Mouse (Mus musculus): ENCODE measurements around the gene Fhit. TPM values are rescaled to one million over a fixed set of nuclear protein-coding genes. Genes with fewer than 3 reads are reported as not detected.

Gene Fhit
- polyA plus RNA-seq, 1 experiment from 2014 or later = 6.7 TPM

- H3K27ac ChIP-seq (replicated peaks) = no peak overlapping the region
- H3K4me3 ChIP-seq = no peak overlapping the region
- no peaks in the 10 kb centered on the region for H3K4me1 ChIP-seq
- H3K9me3 ChIP-seq = no peaks in the 10 kb centered on the region
- no peak overlapping the region for H3K9ac ChIP-seq (replicated peaks)
- H3K27me3 ChIP-seq = no peaks in the 10 kb centered on the region
- H3K36me3 ChIP-seq = no peaks in the 10 kb centered on the region
- ATAC-seq (ENCODE audit: low FRiP score, low read depth) = no peak
- WGBS = 62% methylated on average over 1 of the region's 1 CpGs
- no peak overlapping the region for H3K4me2 ChIP-seq (replicated peaks)
These were observed 1503.4 kb downstream of the Fhit start for GRCm38 (mm10) chr14:9658445-9658844.

- Histone ChIP-seq H3K27me3 (peaks cover 7% of the 10 kb centered on the region; the same call in 1 of the 2 replicates), H3K4me1 (no peaks in the 10 kb centered on the region), H3K27ac (replicated peaks) (no peak overlapping the region), H3K9me3 (no peaks in the 10 kb centered on the region), H3K4me3 (no peak overlapping the region), H3K9ac (replicated peaks) (no peak overlapping the region), H3K4me2 (replicated peaks) (no peak overlapping the region), H3K36me3 (no peaks in the 10 kb centered on the region)
- no peak for ATAC-seq (ENCODE audit: low FRiP score, low read depth)
- 48% methylated on average over 1 of the region's 1 CpGs for WGBS
These were observed 1510.4 kb downstream of the Fhit start for GRCm38 (mm10) chr14:9651417-9651816.

GRCm38 (mm10) chr14:9648416-9648815 lies 1513.4 kb downstream of the Fhit start:
- 96% methylated on average over 1 of the region's 1 CpGs for WGBS
- ATAC-seq (ENCODE audit: low FRiP score, low read depth) = no peak
- Histone ChIP-seq H3K4me3 (no peak overlapping the region), H3K9ac (replicated peaks) (no peak overlapping the region), H3K9me3 (no peaks in the 10 kb centered on the region), H3K4me2 (replicated peaks) (no peak overlapping the region), H3K36me3 (no peaks in the 10 kb centered on the region), H3K27ac (replicated peaks) (no peak overlapping the region), H3K4me1 (peaks cover 14% of the 10 kb centered on the region; the same call in 1 of the 2 replicates), H3K27me3 (peaks cover 7% of the 10 kb centered on the region; the same call in 1 of the 2 replicates)

GRCm38 (mm10) chr14:9646233-9646632 lies 1515.6 kb downstream of the Fhit start:
- H3K9me3 ChIP-seq = no peaks in the 10 kb centered on the region
- peaks cover 7% of the 10 kb centered on the region; the same call in 1 of the 2 replicates for H3K27me3 ChIP-seq
- ATAC-seq (ENCODE audit: low FRiP score, low read depth) = no peak
- WGBS = 90% methylated on average over 7 of the region's 7 CpGs
- no peak overlapping the region for H3K4me3 ChIP-seq
- no peak overlapping the region for H3K4me2 ChIP-seq (replicated peaks)
- no peaks in the 10 kb centered on the region for H3K36me3 ChIP-seq
- peaks cover 27% of the 10 kb centered on the region for H3K4me1 ChIP-seq
- no peak overlapping the region for H3K27ac ChIP-seq (replicated peaks)
- no peak overlapping the region for H3K9ac ChIP-seq (replicated peaks)

GRCm38 (mm10) chr14:9644216-9645166 lies 1517.3 kb downstream of the Fhit start:
- 37% methylated on average over 9 of the region's 9 CpGs for WGBS
- Histone ChIP-seq H3K4me2 (replicated peaks) (no peak overlapping the region), H3K9ac (replicated peaks) (no peak overlapping the region), H3K27me3 (peaks cover 7% of the 10 kb centered on the region; the same call in 1 of the 2 replicates), H3K4me3 (no peak overlapping the region), H3K27ac (replicated peaks) (no peak overlapping the region), H3K9me3 (no peaks in the 10 kb centered on the region), H3K36me3 (no peaks in the 10 kb centered on the region), H3K4me1 (peaks cover 27% of the 10 kb centered on the region)
- 0 out of 2 replicates have a peak, but pooled peaks have one; percentile 14 for ATAC-seq (ENCODE audit: low FRiP score, low read depth)

GRCm38 (mm10) chr14:9643700-9644099 lies 1518.1 kb downstream of the Fhit start:
- no peaks in the 10 kb centered on the region for H3K36me3 ChIP-seq
- no peak overlapping the region for H3K27ac ChIP-seq (replicated peaks)
- H3K4me2 ChIP-seq (replicated peaks) = no peak overlapping the region
- peaks cover 27% of the 10 kb centered on the region for H3K4me1 ChIP-seq
- peak; percentile 42 for ATAC-seq (ENCODE audit: low FRiP score, low read depth)
- no peak overlapping the region for H3K4me3 ChIP-seq
- no peaks in the 10 kb centered on the region for H3K9me3 ChIP-seq
- H3K27me3 ChIP-seq = peaks cover 13% of the 10 kb centered on the region; the same call in 1 of the 2 replicates
- H3K9ac ChIP-seq (replicated peaks) = no peak overlapping the region
- WGBS = 53% methylated on average over 7 of the region's 7 CpGs

GRCm38 (mm10) chr14:9642628-9643027 lies 1519.2 kb downstream of the Fhit start:
- H3K4me2 ChIP-seq (replicated peaks) = no peak overlapping the region
- H3K27me3 ChIP-seq = peaks cover 10% of the 10 kb centered on the region; the same call in 1 of the 2 replicates
- peaks cover 27% of the 10 kb centered on the region for H3K4me1 ChIP-seq
- no peaks in the 10 kb centered on the region for H3K36me3 ChIP-seq
- no peak overlapping the region for H3K4me3 ChIP-seq
- WGBS = 71% methylated on average over 6 of the region's 6 CpGs
- H3K9me3 ChIP-seq = no peaks in the 10 kb centered on the region
- no peak overlapping the region for H3K9ac ChIP-seq (replicated peaks)
- H3K27ac ChIP-seq (replicated peaks) = no peak overlapping the region
- ATAC-seq (ENCODE audit: low FRiP score, low read depth) = 0 out of 2 replicates have a peak, but pooled peaks have one; percentile 8

- Histone ChIP-seq H3K36me3 (no peaks in the 10 kb centered on the region), H3K9ac (replicated peaks) (no peak overlapping the region), H3K9me3 (no peaks in the 10 kb centered on the region), H3K27ac (replicated peaks) (no peak overlapping the region), H3K4me3 (no peak overlapping the region), H3K27me3 (peaks cover 6% of the 10 kb centered on the region; the same call in 1 of the 2 replicates), H3K4me1 (peaks cover 27% of the 10 kb centered on the region), H3K4me2 (replicated peaks) (no peak overlapping the region)
- WGBS = 15% methylated on average over 3 of the region's 3 CpGs
- 0 out of 2 replicates have a peak, but pooled peaks have one; percentile 10 for ATAC-seq (ENCODE audit: low FRiP score, low read depth)
These were observed 1519.8 kb downstream of the Fhit start for GRCm38 (mm10) chr14:9642068-9642467.

GRCm38 (mm10) chr14:9634247-9634991 lies 1527.4 kb downstream of the Fhit start:
- H3K9ac ChIP-seq (replicated peaks) = no peak overlapping the region
- H3K27me3 ChIP-seq = peaks cover 25% of the 10 kb centered on the region
- H3K4me3 ChIP-seq = no peak overlapping the region
- peaks cover 9% of the 10 kb centered on the region for H3K4me1 ChIP-seq
- H3K36me3 ChIP-seq = no peaks in the 10 kb centered on the region
- no peak for ATAC-seq (ENCODE audit: low FRiP score, low read depth)
- no peaks in the 10 kb centered on the region for H3K9me3 ChIP-seq
- H3K4me2 ChIP-seq (replicated peaks) = no peak overlapping the region
- WGBS = 39% methylated on average over 1 of the region's 1 CpGs
- H3K27ac ChIP-seq (replicated peaks) = no peak overlapping the region

- 11% methylated on average over 3 of the region's 3 CpGs for WGBS
- Histone ChIP-seq H3K4me1 (peaks cover 9% of the 10 kb centered on the region), H3K9me3 (no peaks in the 10 kb centered on the region), H3K4me3 (no peak overlapping the region), H3K36me3 (no peaks in the 10 kb centered on the region), H3K9ac (replicated peaks) (no peak overlapping the region), H3K27ac (replicated peaks) (no peak overlapping the region), H3K4me2 (replicated peaks) (no peak overlapping the region), H3K27me3 (peaks cover 20% of the 10 kb centered on the region; the same call in 1 of the 2 replicates)
- no peak for ATAC-seq (ENCODE audit: low FRiP score, low read depth)
These were observed 1529.3 kb downstream of the Fhit start for GRCm38 (mm10) chr14:9632537-9632936.

- ATAC-seq (ENCODE audit: low FRiP score, low read depth) = no peak
These were observed 1538.4 kb downstream of the Fhit start for GRCm38 (mm10) chr14:9623219-9624043.

More at GRCm38 (mm10) chr14:9623219-9624043, 1538.4 kb downstream of the Fhit start:
- Histone ChIP-seq H3K27me3 (no peaks in the 10 kb centered on the region), H3K9ac (replicated peaks) (no peak overlapping the region), H3K36me3 (no peaks in the 10 kb centered on the region), H3K4me2 (replicated peaks) (no peak overlapping the region), H3K27ac (replicated peaks) (no peak overlapping the region), H3K9me3 (no peaks in the 10 kb centered on the region), H3K4me3 (no peak overlapping the region), H3K4me1 (peaks cover 19% of the 10 kb centered on the region)
- WGBS = 51% methylated on average over 6 of the region's 6 CpGs
